Mouse (Mus musculus) regulatory T cell (primary cell): ENCODE measurements at regions not wholly inside any gene's neighbourhood (a gene's known extent, or its start where the extent isn't known, plus 50 kb on each side); places are given as distances from the start of the nearest gene placed in this dataset.

Source experiments
- in situ Hi-C: fragments of 300-600 bp; cut with MboI, MseI; formaldehyde crosslinking; loops from one replicate; pipeline ENCODE4 v1.15.1; 2025; ENCODE audit warnings: high pct_unique_total_duplicates

DNA sequence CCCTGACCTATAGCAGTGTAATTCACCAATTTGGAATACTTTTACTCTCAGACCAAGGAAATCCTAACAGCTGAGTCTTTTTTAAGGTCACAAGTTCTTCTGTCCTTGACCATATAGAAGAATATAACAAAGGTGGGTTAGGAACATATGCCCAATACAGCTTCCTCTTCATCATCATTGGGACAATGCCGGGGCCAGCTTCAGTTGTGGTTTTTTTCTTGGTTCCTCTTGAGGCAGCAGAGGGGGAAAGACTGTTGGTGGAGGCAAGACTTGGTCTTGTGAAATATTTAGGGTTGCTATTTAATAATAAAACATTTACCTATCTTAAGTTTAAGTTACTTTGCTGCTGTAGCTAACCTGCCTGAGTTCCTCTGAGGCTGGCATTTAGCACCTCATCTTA lies 144.8 kb upstream of the Htr1f start:
- in situ Hi-C loops, result loop anchor here (5.0 to 10.0 kb wide), 2 partner anchors 47 to 484 kb away; no protein-coding TSS in a partner anchor

DNA sequence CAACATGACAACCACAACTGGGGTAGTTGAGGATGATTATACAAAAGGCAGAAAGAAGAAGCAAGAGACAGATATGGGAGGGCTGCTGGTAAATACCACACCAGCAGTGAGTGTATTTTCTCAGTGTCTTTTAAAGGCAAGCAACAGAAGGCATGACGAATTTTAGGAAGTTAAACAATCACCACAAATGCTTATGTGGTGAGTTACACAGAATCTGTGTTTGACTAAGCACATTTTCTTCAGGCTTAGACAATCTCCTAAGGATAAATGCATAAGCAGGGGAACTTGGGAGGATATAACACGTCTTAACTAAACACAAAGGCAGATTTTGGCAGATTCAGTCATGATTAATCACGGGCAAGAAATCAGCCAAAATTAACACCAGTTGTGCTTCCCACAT lies 141.8 kb upstream of the Htr1f start:
- in situ Hi-C loops, result no loop called here

DNA sequence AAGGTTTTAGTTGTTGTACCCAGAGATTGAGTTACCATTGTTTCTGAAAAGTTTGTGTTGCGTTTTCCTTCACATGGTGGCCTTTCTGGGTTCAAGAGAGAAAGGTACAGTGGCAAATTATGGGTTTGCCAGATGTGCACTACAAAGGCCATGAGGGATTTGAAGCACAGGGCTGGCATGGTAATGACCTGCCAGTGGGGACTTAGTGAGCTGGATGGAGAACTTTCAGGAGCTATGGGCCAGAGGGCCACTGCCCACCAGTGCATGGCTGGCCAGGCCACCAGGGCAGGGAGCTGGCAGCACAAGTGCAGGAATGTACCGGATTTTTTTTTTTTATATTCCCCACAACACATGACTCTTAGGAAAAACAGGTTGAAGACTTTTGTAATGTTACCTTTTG lies 128.8 kb upstream of the Htr1f start:
- in situ Hi-C loops, result no loop called here

DNA sequence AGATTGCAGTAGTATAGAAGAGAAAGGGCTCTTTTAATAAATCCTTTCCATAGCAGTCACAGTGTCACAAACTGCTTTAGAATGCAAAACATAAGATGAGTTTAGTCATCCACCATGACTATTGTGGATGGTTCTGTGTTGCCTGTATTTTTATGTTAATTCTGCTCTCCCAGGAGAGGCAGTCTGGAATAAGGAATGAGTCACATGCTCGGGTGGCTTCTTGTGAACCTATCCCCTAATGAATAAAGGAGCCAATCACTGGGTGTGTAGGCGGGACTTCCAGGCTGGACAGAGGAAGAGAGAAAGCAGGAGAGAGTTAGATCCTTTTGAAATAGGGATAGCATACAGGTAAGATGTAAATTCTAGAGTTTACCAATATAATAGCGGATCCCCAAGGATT lies 128.3 kb upstream of the Htr1f start:
- in situ Hi-C loops, result no loop called here

DNA sequence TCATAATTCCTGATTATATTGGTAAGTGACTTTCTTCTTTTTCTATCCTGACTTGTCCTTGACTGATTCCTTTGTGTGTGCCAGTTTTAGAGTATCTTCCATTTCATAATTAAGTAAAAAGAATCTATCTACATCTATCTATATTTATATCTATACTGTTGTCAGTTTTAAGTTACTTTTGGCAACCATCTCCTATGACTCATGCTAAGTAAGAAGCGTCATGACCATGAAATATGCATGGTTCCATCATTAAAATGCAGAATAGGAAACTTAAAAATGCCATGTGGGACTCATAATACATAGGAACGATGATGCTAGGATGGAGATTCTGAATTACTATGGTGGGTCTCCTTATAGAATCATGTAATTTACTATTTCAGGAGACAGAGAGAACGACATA lies 113.8 kb upstream of the Htr1f start:
- in situ Hi-C loops, result no loop called here

DNA sequence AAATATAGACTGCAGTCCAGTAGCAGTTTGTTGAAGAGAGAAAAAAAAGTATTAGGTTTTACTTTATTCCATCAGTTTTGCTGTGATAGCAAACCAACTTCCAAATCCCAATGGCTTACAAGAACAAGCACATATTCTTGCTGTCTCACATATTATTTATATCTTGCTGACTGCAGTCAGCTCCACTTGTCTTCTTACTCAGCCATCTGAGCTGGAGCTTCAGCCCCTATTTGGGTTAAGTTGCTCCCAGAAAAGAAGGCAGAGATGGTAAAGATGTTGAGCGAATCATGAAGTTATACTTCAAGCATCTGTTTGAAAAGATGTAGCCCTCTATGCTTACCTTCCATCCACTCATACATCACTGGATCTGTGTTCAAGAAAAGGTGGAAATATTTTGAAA lies 106.7 kb upstream of the Htr1f start:
- in situ Hi-C loops, result no loop called here

DNA sequence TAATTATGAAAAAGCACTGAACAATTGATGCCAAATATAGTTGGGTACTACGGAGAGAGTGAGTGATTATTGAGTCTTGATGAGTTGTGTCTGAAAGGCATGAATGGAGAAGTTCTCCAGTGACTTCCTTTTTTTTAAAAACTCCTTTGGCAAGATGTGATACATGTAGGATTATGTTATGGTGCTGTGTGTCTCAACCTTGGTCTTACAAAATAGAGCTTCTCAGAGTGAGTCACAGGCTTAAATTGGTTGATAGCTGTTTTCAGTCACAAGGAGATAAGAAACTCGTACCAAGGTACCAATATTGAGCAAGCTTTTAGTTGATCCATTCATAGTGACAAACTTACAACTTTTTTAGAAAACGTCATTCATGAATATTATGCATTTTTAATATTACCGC lies 95.7 kb upstream of the Htr1f start:
- in situ Hi-C loops, result no loop called here

DNA sequence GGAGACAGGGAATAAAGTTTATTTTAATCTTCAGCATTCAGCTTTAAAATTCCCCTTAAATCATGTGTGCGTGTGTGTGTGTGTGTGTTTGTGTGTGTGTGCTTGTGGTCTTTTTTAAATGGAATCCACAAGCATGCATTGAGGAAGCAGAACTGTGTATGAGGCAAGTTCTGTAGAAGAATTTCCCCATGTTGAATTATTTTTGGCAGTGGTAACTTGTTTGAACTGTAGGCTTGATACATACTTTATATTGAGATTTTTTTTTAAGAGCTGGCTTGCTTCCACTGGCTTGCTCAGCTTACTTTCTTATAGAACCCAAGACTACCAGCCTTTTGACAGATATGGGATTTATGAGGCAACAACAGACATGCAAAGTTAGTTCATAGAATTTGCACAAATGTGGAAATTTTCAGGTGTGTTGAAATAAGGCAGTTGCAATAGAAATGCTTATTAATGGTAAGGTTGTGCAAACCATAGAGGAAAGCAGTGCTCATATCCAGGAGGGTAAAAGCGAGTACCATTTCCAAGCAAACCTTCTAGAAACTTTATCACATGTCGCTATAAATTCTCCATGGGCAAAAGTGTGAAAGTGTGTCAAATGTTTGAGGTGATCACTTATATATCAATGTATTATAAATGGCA lies 91.7 kb upstream of the Htr1f start:
- in situ Hi-C loops, result no loop called here

DNA sequence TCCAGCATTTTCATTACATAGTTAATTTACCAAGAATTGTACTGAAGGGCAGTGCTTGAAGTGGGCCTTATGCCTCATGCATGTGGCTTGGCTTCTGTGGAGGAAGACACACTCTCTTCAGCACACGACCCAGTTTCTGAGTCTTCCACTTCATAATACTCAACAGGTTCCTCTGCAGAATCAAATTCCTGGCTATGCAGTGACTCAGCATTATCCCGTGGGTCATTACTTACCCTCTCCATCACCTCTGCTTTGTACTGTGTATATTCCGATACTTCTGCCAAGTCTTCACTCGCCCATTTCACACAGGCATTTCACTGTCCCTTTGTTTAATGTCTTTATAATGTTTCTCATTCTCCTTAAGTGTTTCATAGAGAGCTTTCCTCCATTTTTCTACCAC lies 90.1 kb upstream of the Htr1f start:
- in situ Hi-C loops, result no loop called here

DNA sequence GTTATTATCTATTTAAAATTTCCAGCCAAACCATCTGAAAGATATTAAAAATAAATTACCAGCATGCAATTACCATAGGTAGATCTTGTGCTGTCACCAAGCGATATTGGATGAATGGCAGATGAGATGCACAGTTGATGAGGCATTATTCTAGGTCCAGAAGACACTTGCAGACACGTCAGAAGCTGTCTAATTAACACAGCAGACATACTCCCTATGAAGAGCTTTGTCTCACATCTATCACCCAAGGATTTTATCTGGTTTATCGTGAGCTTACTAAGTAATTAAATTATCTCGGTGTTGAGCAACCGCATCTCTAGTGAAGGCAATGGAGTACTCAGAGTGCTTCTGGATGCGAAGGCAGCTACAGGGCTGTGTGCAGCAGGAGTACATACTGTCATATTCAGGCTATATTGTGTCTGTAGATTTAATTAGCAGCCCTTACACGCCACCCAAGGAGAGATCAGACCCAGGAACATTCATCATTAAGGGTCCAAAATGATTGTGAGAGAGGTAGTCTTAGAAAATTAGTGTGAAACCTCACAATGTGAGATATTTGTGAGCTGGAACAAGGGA lies 86.0 kb upstream of the Htr1f start:
- in situ Hi-C loops, result no loop called here

DNA sequence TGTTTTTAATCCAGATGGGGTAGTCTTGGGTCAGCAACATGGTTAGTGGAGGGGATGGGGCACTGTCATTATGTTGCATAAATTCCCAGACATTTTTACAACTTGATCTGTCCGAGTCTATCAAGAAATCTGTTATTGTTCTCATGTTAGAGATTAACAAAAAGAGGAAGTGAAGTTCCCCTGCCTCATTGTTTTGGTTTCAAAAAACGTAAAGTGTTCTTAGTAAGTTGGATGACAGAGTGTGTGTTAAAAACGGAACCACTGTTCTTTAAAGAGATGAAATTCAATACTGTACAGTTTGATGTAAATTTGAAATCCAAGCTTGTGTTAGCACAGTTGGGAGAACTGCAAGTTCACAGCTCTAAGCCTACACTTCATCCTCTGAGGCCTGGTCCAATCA lies 68.9 kb upstream of the Htr1f start:
- in situ Hi-C loops, result no loop called here

DNA sequence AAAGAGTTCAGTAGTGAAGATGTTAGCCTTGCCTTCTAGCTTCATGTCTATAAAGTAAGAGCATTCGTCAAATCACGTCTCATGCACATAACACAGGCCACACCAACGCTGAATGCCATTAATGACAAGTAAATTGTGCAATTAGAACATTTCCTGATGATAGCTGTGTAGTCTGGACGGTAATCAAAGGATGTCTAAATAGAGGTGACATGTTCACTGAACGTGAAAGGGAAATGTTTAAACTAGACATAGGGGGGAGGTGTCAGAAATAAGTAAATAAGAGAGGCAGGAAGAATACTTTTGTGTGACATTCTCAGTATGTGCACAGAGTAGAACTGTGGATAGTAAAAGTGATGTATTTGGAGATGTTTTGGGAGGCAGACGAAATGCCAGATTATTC lies 61.5 kb upstream of the Htr1f start:
- in situ Hi-C loops, result no loop called here

DNA sequence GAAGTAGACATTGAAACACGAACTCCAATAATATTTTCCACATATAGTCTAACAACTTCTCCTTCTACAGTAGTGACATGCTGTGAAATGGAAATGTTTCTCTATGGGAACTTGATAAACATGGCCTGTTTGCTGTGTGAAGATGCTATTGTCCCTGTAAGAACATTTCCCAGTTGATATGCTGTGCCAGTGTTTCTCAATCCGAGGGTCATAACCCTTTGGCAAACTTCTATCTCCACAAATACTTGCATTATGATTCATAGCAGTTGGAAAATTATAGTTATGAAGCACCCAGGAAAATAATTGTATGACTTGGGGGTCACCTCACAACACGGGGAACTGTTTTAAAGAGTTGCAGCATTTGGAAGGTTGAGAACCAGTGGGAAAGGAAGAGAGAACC lies 57.1 kb upstream of the Htr1f start:
- in situ Hi-C loops, result no loop called here

DNA sequence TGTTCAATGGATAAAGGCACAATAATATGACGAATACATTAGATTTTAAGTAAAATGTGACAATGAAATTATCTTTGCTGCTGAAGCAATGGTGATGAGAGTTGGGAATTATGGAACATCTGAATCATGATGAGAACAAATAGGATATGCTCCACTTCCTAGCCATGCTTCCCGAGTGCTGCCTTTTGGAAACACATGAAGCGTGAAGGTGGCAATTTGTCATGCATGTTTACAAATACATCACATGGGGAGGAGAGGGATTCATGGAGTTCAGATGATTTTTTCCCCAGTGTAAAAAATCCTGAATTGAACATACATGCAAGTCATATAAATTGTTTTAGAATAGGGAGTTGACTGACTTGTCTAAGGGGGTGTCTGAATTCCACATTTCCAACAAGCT lies 54.6 kb upstream of the Htr1f start:
- in situ Hi-C loops, result no loop called here

DNA sequence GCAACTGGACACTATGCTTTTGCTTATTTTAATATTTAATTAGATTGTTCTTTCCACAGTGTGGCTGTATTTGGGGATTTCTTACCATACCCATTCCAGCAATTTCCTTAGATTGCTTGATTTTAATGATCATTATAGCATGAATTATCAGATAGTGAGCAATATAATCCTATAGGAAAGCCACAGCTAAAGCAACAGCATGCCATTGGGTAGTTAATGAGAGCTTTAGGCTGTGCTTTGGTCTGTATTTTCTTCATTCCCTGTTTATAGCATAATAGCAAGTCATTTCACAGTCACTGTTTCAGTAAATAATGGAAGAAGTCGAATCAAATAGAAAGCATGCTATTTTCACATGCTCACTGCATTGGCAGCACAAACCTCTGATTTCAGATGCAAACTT lies 49.9 kb upstream of the Htr1f start:
- in situ Hi-C loops, result no loop called here
